ENCODE assay signal across 8 mouse cellular contexts in the genomic region with DNA sequence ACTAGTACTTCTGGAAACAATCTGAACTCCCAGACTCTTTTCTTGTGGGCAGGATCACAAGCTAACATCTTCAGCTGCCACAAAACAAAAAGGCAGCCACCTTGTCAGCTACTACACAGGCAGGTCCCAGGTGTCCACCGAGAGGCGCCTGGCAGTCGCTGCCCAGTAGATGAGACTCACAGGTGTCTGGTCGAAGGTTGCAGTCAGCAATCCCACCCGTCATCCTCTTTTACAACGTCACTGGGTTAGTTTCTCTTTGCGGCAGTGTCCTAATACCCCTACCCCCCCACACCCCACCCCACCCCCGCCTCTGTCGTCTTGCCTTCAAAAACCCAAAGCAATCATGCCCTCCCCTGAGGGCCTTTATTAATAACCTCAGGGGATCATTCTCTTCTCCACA. TPM values are rescaled to one million over a fixed set of nuclear protein-coding genes. Genes with fewer than 3 reads are reported as not detected.
DNase-seq lines count a peak whose midpoint lies in the region; ATAC-seq and TF ChIP-seq lines count a peak whose summit lies in the region.

No protein-coding gene starts in this region.

- no peak for TF ChIP-seq POLR2A in liver, adult 2 months (IDR thresholded peaks at IDR 0.05; ENCODE audit: extremely low read depth, insufficient read depth, low read length)

- no peak for ATAC-seq in hindbrain, embryonic 15.5 days (ENCODE audit: low FRiP score, low read depth)
- no peak for ATAC-seq in lung, postnatal 0 days
- no peak for ATAC-seq in stomach, postnatal 0 days (ENCODE audit: low FRiP score, low TSS enrichment)

- H3K4me2 ChIP-seq in hindbrain, embryonic 15.5 days = peak overlapping the region; percentile 62
- peak overlapping the region; percentile 63 for H3K4me2 ChIP-seq in lung, postnatal 0 days (replicated peaks; ENCODE audit: low read depth, low read length)
- H3K4me2 ChIP-seq in stomach, postnatal 0 days (replicated peaks; ENCODE audit: low read depth) = peak overlapping the region; percentile 63

- peak; percentile 11 for DNase-seq in liver, adult 2 months (ENCODE audit: extremely low read depth, low read depth, low spot score)
- no peak for DNase-seq in liver
- DNase-seq in embryonic facial prominence, embryonic 10.5 days (ENCODE audit: low spot score) = no peak
- peak; percentile 58 for DNase-seq in lung, postnatal 0 days (ENCODE audit: low spot score)
- peak; percentile 45 for DNase-seq in stomach, postnatal 0 days (ENCODE audit: low spot score)
- no peak for DNase-seq in right cerebral cortex, adult 2 months (ENCODE audit: low spot score in 2 of 2)
- no peak for DNase-seq in layer of hippocampus, postnatal 14 days (ENCODE audit: low spot score in 2 of 2)

- H3K9ac ChIP-seq in liver, adult 2 months (ENCODE audit: low read depth, low read length) = peak overlapping the region; percentile 68
- peak overlapping the region; percentile 64 for H3K9ac ChIP-seq in hindbrain, embryonic 15.5 days
- H3K9ac ChIP-seq in lung, postnatal 0 days (replicated peaks; ENCODE audit: low read depth) = peak overlapping the region; percentile 64
- peak overlapping the region; percentile 68 for H3K9ac ChIP-seq in stomach, postnatal 0 days (ENCODE audit: low read length)

- H3K79me2 ChIP-seq in liver, adult 2 months (ENCODE audit: control insufficient read depth, insufficient read depth, low read length) = peaks cover 2% of the 10 kb centered on the region; the same call in 1 of the 2 replicates

- no peak for TF ChIP-seq CTCF in liver, adult 2 months (IDR thresholded peaks at IDR 0.05; ENCODE audit: low read depth, low read length)
- no peak for TF ChIP-seq CTCF in lung, postnatal 0 days (IDR thresholded peaks at IDR 0.05)
- TF ChIP-seq CTCF in stomach, postnatal 0 days (IDR thresholded peaks at IDR 0.05; ENCODE audit: low read depth) = no peak

- 0 out of 2 replicates have a peak overlapping the region, but pooled peaks have one; percentile 38 for H3K27ac ChIP-seq in liver, adult 2 months (replicated peaks; ENCODE audit: insufficient read depth, low read depth, low read length)
- peak overlapping the region; percentile 91 for H3K27ac ChIP-seq in embryonic facial prominence, embryonic 10.5 days (replicated peaks)
- no peak overlapping the region for H3K27ac ChIP-seq in hindbrain, embryonic 15.5 days (replicated peaks)
- peak overlapping the region; percentile 84 for H3K27ac ChIP-seq in lung, postnatal 0 days (ENCODE audit: low read length)
- peak overlapping the region; percentile 88 for H3K27ac ChIP-seq in stomach, postnatal 0 days (replicated peaks)

- H3K9me3 ChIP-seq in embryonic facial prominence, embryonic 10.5 days = no peaks in the 10 kb centered on the region
- no peaks in the 10 kb centered on the region for H3K9me3 ChIP-seq in hindbrain, embryonic 15.5 days
- no peaks in the 10 kb centered on the region for H3K9me3 ChIP-seq in lung, postnatal 0 days (ENCODE audit: low read length)
- H3K9me3 ChIP-seq in stomach, postnatal 0 days (ENCODE audit: control insufficient read depth, low read length) = no peaks in the 10 kb centered on the region

- peaks cover 3% of the 10 kb centered on the region; the same call in 1 of the 2 replicates for H3K4me1 ChIP-seq in liver, adult 2 months (ENCODE audit: control insufficient read depth, insufficient read depth, low read length)
- H3K4me1 ChIP-seq in embryonic facial prominence, embryonic 10.5 days = peaks cover 9% of the 10 kb centered on the region
- H3K4me1 ChIP-seq in hindbrain, embryonic 15.5 days (replicated peaks) = peaks cover 8% of the 10 kb centered on the region
- H3K4me1 ChIP-seq in lung, postnatal 0 days (ENCODE audit: insufficient read depth, low read depth, low read length) = no peaks in the 10 kb centered on the region
- no peaks in the 10 kb centered on the region for H3K4me1 ChIP-seq in stomach, postnatal 0 days (replicated peaks; ENCODE audit: control insufficient read depth, insufficient read depth)

- peak overlapping the region; percentile 76 for H3K4me3 ChIP-seq in liver, adult 2 months (ENCODE audit: insufficient read depth, low read depth, low read length)
- peak overlapping the region; percentile 84 for H3K4me3 ChIP-seq in embryonic facial prominence, embryonic 10.5 days
- H3K4me3 ChIP-seq in hindbrain, embryonic 15.5 days = peak overlapping the region; percentile 82
- peak overlapping the region; percentile 77 for H3K4me3 ChIP-seq in lung, postnatal 0 days (ENCODE audit: low read depth, low read length)
- H3K4me3 ChIP-seq in stomach, postnatal 0 days (ENCODE audit: low read depth, low read length) = peak overlapping the region; percentile 85

- no peaks in the 10 kb centered on the region for H3K36me3 ChIP-seq in liver, adult 2 months (ENCODE audit: control insufficient read depth, insufficient read depth, low read length)
- H3K36me3 ChIP-seq in embryonic facial prominence, embryonic 10.5 days (replicated peaks) = peaks cover 12% of the 10 kb centered on the region; the same call in 1 of the 2 replicates
- no peaks in the 10 kb centered on the region for H3K36me3 ChIP-seq in hindbrain, embryonic 15.5 days
- no peaks in the 10 kb centered on the region for H3K36me3 ChIP-seq in lung, postnatal 0 days (ENCODE audit: insufficient read depth, low read length)
- no peaks in the 10 kb centered on the region for H3K36me3 ChIP-seq in stomach, postnatal 0 days (ENCODE audit: control insufficient read depth, insufficient read depth, low read length)

- no peak for TF ChIP-seq EP300 in lung, postnatal 0 days (IDR thresholded peaks at IDR 0.05)
- TF ChIP-seq EP300 in stomach, postnatal 0 days (optimal IDR thresholded peaks at IDR 0.05) = no peak

- H3K27me3 ChIP-seq in liver, adult 2 months (ENCODE audit: control insufficient read depth, insufficient read depth, low read length) = no peaks in the 10 kb centered on the region
- H3K27me3 ChIP-seq in embryonic facial prominence, embryonic 10.5 days (replicated peaks; ENCODE audit: low read depth, poor library complexity, severe bottlenecking) = no peaks in the 10 kb centered on the region
- no peaks in the 10 kb centered on the region for H3K27me3 ChIP-seq in hindbrain, embryonic 15.5 days
- no peaks in the 10 kb centered on the region for H3K27me3 ChIP-seq in lung, postnatal 0 days (replicated peaks; ENCODE audit: insufficient read depth, low read length)
- no peaks in the 10 kb centered on the region for H3K27me3 ChIP-seq in stomach, postnatal 0 days (ENCODE audit: control insufficient read depth, insufficient read depth, low read length)

- WGBS in liver, adult 2 months = 8% methylated on average over 9 of the region's 9 CpGs
- WGBS in embryonic facial prominence, embryonic 10.5 days = 28% methylated on average over 9 of the region's 9 CpGs
- WGBS in hindbrain, embryonic 15.5 days = 32% methylated on average over 9 of the region's 9 CpGs
- 17% methylated on average over 9 of the region's 9 CpGs for WGBS in lung, postnatal 0 days
- 12% methylated on average over 9 of the region's 9 CpGs for WGBS in stomach, postnatal 0 days

RNA-seq across cellular contexts. Expression of gene Tmem170, which starts 0.8 kb away (rescaled TPM):
- total RNA-seq in liver, adult 2 months (2014; rRNA removed) = 5.0 and 7.9 TPM in 2 replicates
- polyA plus RNA-seq in liver, adult 2 months (2012; rRNA removed) = 3.3 and 3.8 TPM in 2 replicates
- 10.5 and 11.0 TPM in 2 replicates for polyA plus RNA-seq in embryonic facial prominence, embryonic 10.5 days (2016; fragmentation: Nextera tagmentation; extraction: Ambion mirVana)
- polyA plus RNA-seq in hindbrain, embryonic 15.5 days (2015; fragmentation: Nextera tagmentation; extraction: Ambion mirVana) = 4.3 and 4.9 TPM in 2 replicates
- polyA plus RNA-seq in lung, postnatal 0 days (2015; fragmentation: Nextera tagmentation; extraction: Ambion mirVana) = 10.5 and 11.3 TPM in 2 replicates
- polyA plus RNA-seq in stomach, postnatal 0 days (2015; fragmentation: Nextera tagmentation; extraction: Ambion mirVana) = 9.9 and 10.1 TPM in 2 replicates
- total RNA-seq in layer of hippocampus, postnatal 14 days (2021) = 1 to 10 TPM; 3.5 to 4.4 TPM

RNA-seq across cellular contexts. Expression of gene Cfdp1, which starts 21.7 kb away (rescaled TPM):
- total RNA-seq in liver, adult 2 months (2014; rRNA removed) = 27.6 and 40.7 TPM in 2 replicates
- 3.8 and 4.6 TPM in 2 replicates for polyA plus RNA-seq in liver, adult 2 months (2012; rRNA removed)
- 225 and 237 TPM in 2 replicates for polyA plus RNA-seq in embryonic facial prominence, embryonic 10.5 days (2016; fragmentation: Nextera tagmentation; extraction: Ambion mirVana)
- 201 TPM in 2 replicates for polyA plus RNA-seq in hindbrain, embryonic 15.5 days (2015; fragmentation: Nextera tagmentation; extraction: Ambion mirVana)
- polyA plus RNA-seq in lung, postnatal 0 days (2015; fragmentation: Nextera tagmentation; extraction: Ambion mirVana) = 93.9 and 102 TPM in 2 replicates
- 98.6 and 101 TPM in 2 replicates for polyA plus RNA-seq in stomach, postnatal 0 days (2015; fragmentation: Nextera tagmentation; extraction: Ambion mirVana)
- 10 to 100 TPM; 76.0 to 81.3 TPM for total RNA-seq in layer of hippocampus, postnatal 14 days (2021)

RNA-seq across cellular contexts. Expression of gene Chst5, which starts 34.5 kb away (rescaled TPM):
- total RNA-seq in liver, adult 2 months (2014; rRNA removed) = not detected in 2 replicates
- not detected in 2 replicates for polyA plus RNA-seq in liver, adult 2 months (2012; rRNA removed)
- polyA plus RNA-seq in embryonic facial prominence, embryonic 10.5 days (2016; fragmentation: Nextera tagmentation; extraction: Ambion mirVana) = 2.2 and 2.7 TPM in 2 replicates
- 3.2 and 4.9 TPM in 2 replicates for polyA plus RNA-seq in hindbrain, embryonic 15.5 days (2015; fragmentation: Nextera tagmentation; extraction: Ambion mirVana)
- 5.3 and 6.3 TPM in 2 replicates for polyA plus RNA-seq in lung, postnatal 0 days (2015; fragmentation: Nextera tagmentation; extraction: Ambion mirVana)
- 0.36 and 0.39 TPM in 2 replicates for polyA plus RNA-seq in stomach, postnatal 0 days (2015; fragmentation: Nextera tagmentation; extraction: Ambion mirVana)
- total RNA-seq in layer of hippocampus, postnatal 14 days (2021) = under 1 TPM; 0.44 to 0.95 TPM

RNA-seq across cellular contexts. Expression of gene Tmem231, which starts 57.9 kb away (rescaled TPM):
- total RNA-seq in liver, adult 2 months (2014; rRNA removed) = 0.09 and 0.20 TPM in 2 replicates
- 0.17 and 0.24 TPM in 2 replicates for polyA plus RNA-seq in liver, adult 2 months (2012; rRNA removed)
- 20.1 and 20.2 TPM in 2 replicates for polyA plus RNA-seq in embryonic facial prominence, embryonic 10.5 days (2016; fragmentation: Nextera tagmentation; extraction: Ambion mirVana)
- polyA plus RNA-seq in hindbrain, embryonic 15.5 days (2015; fragmentation: Nextera tagmentation; extraction: Ambion mirVana) = 17.6 and 18.9 TPM in 2 replicates
- 5.6 and 5.9 TPM in 2 replicates for polyA plus RNA-seq in lung, postnatal 0 days (2015; fragmentation: Nextera tagmentation; extraction: Ambion mirVana)
- polyA plus RNA-seq in stomach, postnatal 0 days (2015; fragmentation: Nextera tagmentation; extraction: Ambion mirVana) = 3.3 and 4.1 TPM in 2 replicates
- 1 to 10 TPM; 9.6 to 9.9 TPM for total RNA-seq in layer of hippocampus, postnatal 14 days (2021)

Comparison
In these comparisons a context has a peak if more than half of its experiments do, and no peak if none do; other contexts are left out.
1. DNase-seq: peak in liver, adult 2 months (single experiment), lung, postnatal 0 days (single experiment) and stomach, postnatal 0 days (single experiment); none in liver (single experiment), embryonic facial prominence, embryonic 10.5 days (single experiment), right cerebral cortex, adult 2 months (0 of 2) and layer of hippocampus, postnatal 14 days (0 of 2).
2. RNA of gene Cfdp1, which starts 21.7 kb away (polyA plus RNA-seq): 225 to 237 TPM in embryonic facial prominence, embryonic 10.5 days, 201 TPM in hindbrain, embryonic 15.5 days, 98.6 to 101 TPM in stomach, postnatal 0 days and 93.9 to 102 TPM in lung, postnatal 0 days; 3.8 to 4.6 TPM in liver, adult 2 months; every median in the first group is over 10 times any median in the second.
3. Peak in every context shown above with its lines, with median percentiles within 50 percentile points of each other: H3K4me3 ChIP-seq, H3K9ac ChIP-seq and H3K4me2 ChIP-seq.